Mouse (Mus musculus): ENCODE results near the gene Gm13306. TPM values are rescaled to one million over a fixed set of nuclear protein-coding genes. Genes with fewer than 3 reads are reported as not detected.

The Gm13306 gene
- not detected for total RNA-seq (2023)

DNA sequence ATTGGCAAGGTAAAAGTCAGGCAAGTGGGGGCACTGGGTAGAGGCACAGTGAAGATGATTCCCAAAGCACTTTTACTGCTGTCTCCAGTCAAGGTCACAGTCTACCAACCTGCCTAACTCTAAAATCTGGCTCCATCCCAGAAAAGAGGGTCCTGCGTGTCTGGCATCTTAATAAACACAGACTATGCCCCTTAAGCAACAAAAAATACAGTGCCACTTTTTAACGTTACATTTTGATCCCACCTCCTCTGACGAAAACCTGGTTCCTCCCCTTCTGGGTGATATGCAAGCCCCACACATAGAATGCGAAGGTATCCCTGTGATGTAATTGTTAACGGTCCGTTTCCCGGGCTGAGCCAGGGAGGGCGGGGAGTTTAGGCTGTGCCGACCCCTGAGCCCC is at the start of gene Gm13306:
TSS of gene Gm13306 (plus strand) at position 301 of the 400 bp plus-strand sequence.

DNA sequence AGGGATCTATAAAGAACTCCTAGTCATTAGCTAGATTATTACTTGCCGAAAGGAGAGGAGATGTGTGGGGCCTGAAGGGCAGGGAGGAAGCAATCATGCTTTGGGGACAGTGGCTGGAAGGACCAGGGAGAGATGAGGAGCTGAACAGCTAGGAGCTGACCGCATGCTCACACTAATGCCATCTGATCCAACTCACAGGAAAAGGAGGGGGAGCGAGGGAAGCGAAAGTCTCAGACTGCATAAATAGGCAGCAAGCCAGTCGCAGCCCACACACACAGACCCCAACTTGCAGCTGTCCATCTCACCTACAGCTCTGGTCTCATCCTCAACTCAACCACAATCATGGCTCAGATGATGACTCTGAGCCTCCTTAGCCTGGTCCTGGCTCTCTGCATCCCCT is 38.7 kb upstream of the Gm13306 start, which contains the start of gene Gm13304:
TSS of gene Gm13304 (plus strand) at position 301 of the 400 bp plus-strand sequence.

DNA sequence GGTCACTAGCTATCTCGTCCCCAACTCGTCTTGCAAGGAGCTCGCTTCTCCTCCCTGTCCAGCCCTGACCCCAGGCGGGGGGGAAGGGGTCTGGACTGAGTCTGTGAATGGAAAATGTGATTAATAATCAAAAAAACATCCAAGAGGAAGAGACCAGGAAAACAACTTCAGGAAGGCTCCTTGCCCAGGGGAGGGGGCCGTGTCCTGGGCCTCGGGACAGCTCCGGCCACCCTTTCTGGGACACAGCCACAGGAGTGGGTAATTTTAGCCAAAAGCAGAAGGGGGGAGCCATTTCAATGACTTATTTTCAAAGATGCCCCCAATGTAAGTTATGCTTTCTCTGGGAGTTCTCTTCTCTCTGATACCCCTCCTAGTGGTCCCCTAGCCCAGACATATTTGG is 15.3 kb downstream of the Gm13306 start, which contains the start of gene Gm13305:
TSS of gene Gm13305 (minus strand) at position 101 of the 400 bp plus-strand sequence.

Other genes with a start within 250 kb of the Gm13306 start
- not detected for gene Gm21541, start 249.8 kb upstream of the Gm13306 start, total RNA-seq (2023)
- 5.5 TPM for gene Gm20878, start 211.9 kb upstream of the Gm13306 start, total RNA-seq (2023)
- not detected for gene Fam205a4, start 187.4 kb upstream of the Gm13306 start, total RNA-seq (2023)
- not detected for gene Gm21093, start 118.7 kb upstream of the Gm13306 start, total RNA-seq (2023)
- not detected for gene Gm3893, start 62.2 kb upstream of the Gm13306 start, total RNA-seq (2023)
- gene Gm13304, start 38.6 kb upstream of the Gm13306 start, total RNA-seq (2023) = not detected
- gene Gm13305, start 15.2 kb downstream of the Gm13306 start, total RNA-seq (2023) = not detected
- gene Gm10600, start 87.2 kb downstream of the Gm13306 start, total RNA-seq (2023) = not detected
- gene Ccl21b, start 102.3 kb downstream of the Gm13306 start, total RNA-seq (2023) = not detected
- not detected for gene Gm21953, start 140.8 kb downstream of the Gm13306 start, total RNA-seq (2023)
- gene Fam205a3, start 164.9 kb downstream of the Gm13306 start, total RNA-seq (2023) = not detected